Mouse (Mus musculus): ENCODE results near the gene Bpifa3.
"Not testable (repeated sequence)": the region's sequence is repeated elsewhere in the genome, so short reads cannot be mapped to it uniquely, and the experiment has no call there.

Bpifa3 gene

GRCm38 (mm10) chr2:154130120-154130519 lies at the start of gene Bpifa3:
TSS of gene Bpifa3 (plus strand) at chr2:154130336.
- DNase-seq (ENCODE audit: low spot score): no peak

- DNase-seq (ENCODE audit: low spot score): no peak
These were observed 32.4 kb upstream of the Bpifa3 start for GRCm38 (mm10) chr2:154097734-154098133.

- DNase-seq (ENCODE audit: low spot score): no peak
These were observed 12.8 kb upstream of the Bpifa3 start for GRCm38 (mm10) chr2:154117381-154117780.

- DNase-seq (ENCODE audit: low spot score): no peak
These were observed 12.4 kb downstream of the Bpifa3 start, which contains the start of gene Bpifa1 for GRCm38 (mm10) chr2:154142580-154142979. TSS of gene Bpifa1 (plus strand) at chr2:154142880.

- no peak for DNase-seq (ENCODE audit: low spot score)
These were observed 13.6 kb downstream of the Bpifa3 start for GRCm38 (mm10) chr2:154143735-154144134.

- DNase-seq (ENCODE audit: low spot score): no peak
These were observed 17.4 kb downstream of the Bpifa3 start for GRCm38 (mm10) chr2:154147496-154147895.

GRCm38 (mm10) chr2:154158433-154158832 lies 28.3 kb downstream of the Bpifa3 start:
- peak; percentile 66 for DNase-seq (ENCODE audit: low spot score)

GRCm38 (mm10) chr2:154162307-154162706 lies 32.2 kb downstream of the Bpifa3 start, which contains the start of gene Bpifa5:
TSS of gene Bpifa5 (plus strand) at chr2:154162607.
- DNase-seq (ENCODE audit: low spot score): no peak

- DNase-seq (ENCODE audit: low spot score): no peak
These were observed 33.2 kb downstream of the Bpifa3 start for GRCm38 (mm10) chr2:154163306-154163705.

GRCm38 (mm10) chr2:154169172-154169571 lies 39.0 kb downstream of the Bpifa3 start:
- no peak for DNase-seq (ENCODE audit: low spot score)

- no peak for DNase-seq (ENCODE audit: low spot score)
These were observed 41.5 kb downstream of the Bpifa3 start for GRCm38 (mm10) chr2:154171621-154172020.

- peak; percentile 54 for DNase-seq (ENCODE audit: low spot score)
These were observed 43.2 kb downstream of the Bpifa3 start for GRCm38 (mm10) chr2:154173313-154173712.

- DNase-seq (ENCODE audit: low spot score): not testable (repeated sequence)
These were observed 51.8 kb downstream of the Bpifa3 start for GRCm38 (mm10) chr2:154181900-154182299.

- DNase-seq (ENCODE audit: low spot score): not testable (repeated sequence)
These were observed 52.9 kb downstream of the Bpifa3 start for GRCm38 (mm10) chr2:154183061-154183460.

GRCm38 (mm10) chr2:154185319-154185718 lies 55.2 kb downstream of the Bpifa3 start:
- peak; percentile 23 for DNase-seq (ENCODE audit: low spot score)

GRCm38 (mm10) chr2:154185748-154186147 lies 55.6 kb downstream of the Bpifa3 start:
- peak; percentile 25 for DNase-seq (ENCODE audit: low spot score)

- peak; percentile 26 for DNase-seq (ENCODE audit: low spot score)
These were observed 57.3 kb downstream of the Bpifa3 start for GRCm38 (mm10) chr2:154187468-154187867.
